Mouse (Mus musculus) myocyte (in vitro differentiated cells): ENCODE data around the gene Dmrtc1c1. TPM values are rescaled to one million over a fixed set of nuclear protein-coding genes. Genes with fewer than 3 reads are reported as not detected.
"Not testable (repeated sequence)": the region's sequence is repeated elsewhere in the genome, so short reads cannot be mapped to it uniquely, and the experiment has no call there.

Source experiments
- H3K27me3 ChIP-seq: one replicate; pipeline ENCODE4 v1.6.1; 2011; ENCODE audit not compliant: control insufficient read depth, insufficient read depth, insufficient read length
- H3K36me3 ChIP-seq: one replicate; pipeline ENCODE4 v1.6.1; 2011; ENCODE audit not compliant: control insufficient read depth, insufficient read depth
- H3K4me2 ChIP-seq: one replicate; pipeline ENCODE4 v1.6.1; 2011; ENCODE audit warnings: low read depth, control low read depth
- H3K4me3 ChIP-seq: one replicate; pipeline ENCODE4 v1.5.1; 2011; ENCODE audit warnings: mild to moderate bottlenecking, control low read depth, moderate library complexity
- H3K79me2 ChIP-seq: one replicate; pipeline ENCODE4 v1.6.1; 2011; ENCODE audit not compliant: control insufficient read depth, insufficient read depth
- H3ac ChIP-seq: one replicate; pipeline ENCODE4 v1.6.1; 2011; ENCODE audit not compliant: control insufficient read depth, insufficient read length
- CEBPB ChIP-seq: IDR thresholded peaks from 2 replicates; pipeline ENCODE4 v1.6.1; 2011; ENCODE audit warnings: mild to moderate bottlenecking, moderate library complexity; ENCODE audit not compliant: poor library complexity, insufficient read depth, severe bottlenecking
- E2F4 ChIP-seq: IDR thresholded peaks from one replicate; pipeline ENCODE4 v1.6.1; 2011; ENCODE audit warnings: mild to moderate bottlenecking, control low read depth, moderate library complexity; ENCODE audit not compliant: insufficient read depth
- MAX ChIP-seq: IDR thresholded peaks from one replicate; pipeline ENCODE4 v1.6.1; 2011; ENCODE audit warnings: low read depth, mild to moderate bottlenecking, control low read depth
- MYOG ChIP-seq, 3 experiments: IDR thresholded peaks; one replicate each; pipeline ENCODE4 v1.6.1; 2011; ENCODE audit warnings: control low read depth in 2 of 3, low read depth in 2 of 3, mild to moderate bottlenecking in 2 of 3; ENCODE audit not compliant: insufficient read length in 2 of 3, control insufficient read depth in 1 of 3, insufficient read depth in 1 of 3
- POLR2AphosphoS2 ChIP-seq: IDR thresholded peaks from one replicate; pipeline ENCODE4 v1.6.1; 2011; ENCODE audit warnings: low read depth, control low read depth; ENCODE audit not compliant: insufficient read length
- REST ChIP-seq: IDR thresholded peaks from one replicate; pipeline ENCODE4 v1.6.1; 2011; ENCODE audit warnings: mild to moderate bottlenecking, control low read depth, moderate library complexity; ENCODE audit not compliant: insufficient read depth, insufficient read length
- TCF12 ChIP-seq: IDR thresholded peaks from one replicate; pipeline ENCODE4 v1.6.1; 2011; ENCODE audit warnings: mild to moderate bottlenecking, control low read depth; ENCODE audit not compliant: poor library complexity, insufficient read depth, severe bottlenecking
- USF1 ChIP-seq: IDR thresholded peaks from one replicate; pipeline ENCODE4 v1.6.1; 2011; ENCODE audit warnings: low read depth, mild to moderate bottlenecking, control low read depth, moderate library complexity
- polyA plus RNA-seq: library from polyadenylated mRNA; unstranded; fragments of >200 nt; fragmentation: generic; extraction: Trizol; gene quantifications from one replicate; pipeline ENCODE4 v1.2.1, GENCODE M21; 2012; ENCODE audit warnings: missing spikeins

Dmrtc1c1 gene
- polyA plus RNA-seq: not detected

DNA sequence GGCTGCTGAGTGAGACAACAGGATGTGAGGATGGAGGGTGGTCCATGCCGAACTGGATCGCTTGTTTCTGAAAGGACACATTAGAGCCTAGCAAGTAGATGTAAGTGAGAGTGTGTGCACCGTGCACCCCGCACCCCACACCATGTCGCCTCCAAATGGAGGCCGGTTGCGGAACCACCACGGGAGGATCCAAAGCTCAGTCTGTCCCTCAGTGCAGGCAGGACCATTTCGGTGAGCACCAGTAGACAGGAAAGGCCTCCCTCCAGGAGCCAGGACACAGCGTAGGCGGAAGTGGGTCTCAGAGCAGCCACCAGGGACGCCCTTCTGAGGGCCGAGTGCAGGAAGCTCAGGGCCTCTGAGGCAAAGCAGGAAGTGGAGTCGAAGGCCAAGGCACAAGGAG, at the start of gene Dmrtc1c1:
Dmrtc1c1 (plus strand) TSS at position 301 of the 400 bp plus-strand sequence.
- H3K4me3 ChIP-seq, H3ac ChIP-seq, H3K27me3 ChIP-seq, H3K79me2 ChIP-seq, H3K4me2 ChIP-seq, H3K36me3 ChIP-seq: not testable (repeated sequence)

- no peak overlapping the region for H3ac ChIP-seq
- no peak for TF ChIP-seq MYOG (IDR thresholded peaks at IDR 0.05; ENCODE audit: control insufficient read depth in 1 of 3, insufficient read depth in 1 of 3, insufficient read length in 2 of 3, low read depth in 2 of 3)
- TF ChIP-seq CEBPB: no peak
- no peak for TF ChIP-seq POLR2AphosphoS2
- H3K4me3 ChIP-seq: no peak overlapping the region
- H3K4me2 ChIP-seq: no peak overlapping the region
- H3K79me2 ChIP-seq: no peaks in the 10 kb centered on the region
- H3K36me3 ChIP-seq: no peaks in the 10 kb centered on the region
- no peaks in the 10 kb centered on the region for H3K27me3 ChIP-seq
These were observed 36.9 kb upstream of the Dmrtc1c1 start for GRCm38 (mm10) chrX:102765878-102766277.

DNA sequence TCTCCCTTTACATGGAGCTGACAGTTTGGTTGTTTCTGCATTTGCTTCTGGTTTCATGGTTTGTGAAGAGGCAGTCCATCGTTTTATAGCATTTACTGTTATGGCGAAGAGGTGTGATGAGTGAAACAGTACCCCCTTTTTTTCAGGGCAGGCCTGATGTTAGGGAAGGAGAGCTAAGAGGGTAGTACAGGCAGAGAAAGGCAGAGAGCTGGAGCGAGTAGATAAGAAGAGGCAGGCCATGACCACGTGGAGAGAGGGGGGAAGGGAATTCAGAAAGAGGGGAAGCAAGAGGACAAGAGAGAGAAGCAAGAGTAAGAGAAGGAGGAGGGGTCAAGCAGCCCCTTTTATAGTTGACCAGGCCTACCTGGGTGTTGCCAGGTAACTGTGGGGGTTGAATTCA, 9.5 kb downstream of the Dmrtc1c1 start:
- Histone ChIP-seq H3K79me2 (no peaks in the 10 kb centered on the region), H3ac (no peak overlapping the region), H3K27me3 (no peaks in the 10 kb centered on the region), H3K4me3 (no peak overlapping the region), H3K36me3 (no peaks in the 10 kb centered on the region), H3K4me2 (no peak overlapping the region)
- TF ChIP-seq MAX (no peak), CEBPB (no peak), REST (no peak), TCF12 (no peak), USF1 (no peak), E2F4 (no peak)

DNA sequence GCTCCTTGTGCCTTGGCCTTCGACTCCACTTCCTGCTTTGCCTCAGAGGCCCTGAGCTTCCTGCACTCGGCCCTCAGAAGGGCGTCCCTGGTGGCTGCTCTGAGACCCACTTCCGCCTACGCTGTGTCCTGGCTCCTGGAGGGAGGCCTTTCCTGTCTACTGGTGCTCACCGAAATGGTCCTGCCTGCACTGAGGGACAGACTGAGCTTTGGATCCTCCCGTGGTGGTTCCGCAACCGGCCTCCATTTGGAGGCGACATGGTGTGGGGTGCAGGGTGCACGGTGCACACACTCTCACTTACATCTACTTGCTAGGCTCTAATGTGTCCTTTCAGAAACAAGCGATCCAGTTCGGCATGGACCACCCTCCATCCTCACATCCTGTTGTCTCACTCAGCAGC, 51.8 kb downstream of the Dmrtc1c1 start, which contains the start of gene Dmrtc1c2:
Dmrtc1c2 (minus strand) TSS at position 101 of the 400 bp plus-strand sequence.
- H3K27me3 ChIP-seq, H3K4me2 ChIP-seq, H3K4me3 ChIP-seq, H3ac ChIP-seq, H3K79me2 ChIP-seq, H3K36me3 ChIP-seq: not testable (repeated sequence)

Other genes with a start within 250 kb of the Dmrtc1c1 start
- gene Phka1, start 158.7 kb upstream of the Dmrtc1c1 start, polyA plus RNA-seq: 8.7 TPM
- gene Gm3880, start 116.0 kb upstream of the Dmrtc1c1 start, polyA plus RNA-seq: not detected
- not detected for gene Gm9112, start 95.3 kb upstream of the Dmrtc1c1 start, polyA plus RNA-seq
- gene Dmrtc1b, start 95.1 kb upstream of the Dmrtc1c1 start, polyA plus RNA-seq: not detected
- not detected for gene Dmrtc1c2, start 51.7 kb downstream of the Dmrtc1c1 start, polyA plus RNA-seq
- gene 1700031F05Rik, start 65.0 kb downstream of the Dmrtc1c1 start, polyA plus RNA-seq: not detected
- gene Dmrtc1a, start 105.7 kb downstream of the Dmrtc1c1 start, polyA plus RNA-seq: not detected
- not detected for gene 1700011M02Rik, start 105.9 kb downstream of the Dmrtc1c1 start, polyA plus RNA-seq
- not detected for gene 1700018G05Rik, start 125.4 kb downstream of the Dmrtc1c1 start, polyA plus RNA-seq